41 mouse cellular contexts compared by ENCODE assay signal in genomic region chr9:44058606-44059005, GRCm38 (mm10). TPM values are rescaled to one million over a fixed set of nuclear protein-coding genes. Genes with fewer than 3 reads are reported as not detected.
"Had no signal": no experiment of that assay in that cellular context is flagged by ENCODE, and none has a peak within 500 bp of the region (broad histone marks: within the 10 kb centered on the region; RNA-seq: fewer than 3 reads in every experiment).

No protein-coding gene starts in this region.

- H3K27me3 ChIP-seq: heart, embryonic 15.5 days; hindbrain, embryonic 12.5 days; hindbrain, embryonic 15.5 days; intestine, embryonic 15.5 days had no signal

- H3K36me3 ChIP-seq: heart, embryonic 10.5 days; heart, embryonic 12.5 days; heart, embryonic 13.5 days; heart, embryonic 15.5 days; hindbrain, embryonic 10.5 days; hindbrain, embryonic 12.5 days; hindbrain, embryonic 13.5 days; hindbrain, embryonic 15.5 days; intestine, embryonic 15.5 days; kidney, embryonic 15.5 days had no signal

- H3K4me1 ChIP-seq: heart, embryonic 10.5 days; heart, embryonic 15.5 days; hindbrain, embryonic 10.5 days; hindbrain, embryonic 12.5 days; hindbrain, embryonic 13.5 days; hindbrain, embryonic 15.5 days; intestine, embryonic 15.5 days; kidney, embryonic 15.5 days had no signal

- ATAC-seq: hindbrain, embryonic 16.5 days; hindbrain, postnatal 0 days; inflammation-experienced regulatory T-cells, adult 6 months; intestine, embryonic 15.5 days; intestine, embryonic 16.5 days; intestine, postnatal 0 days had no signal

- H3K4me2 ChIP-seq: heart, embryonic 11.5 days; heart, embryonic 12.5 days; heart, embryonic 13.5 days; heart, embryonic 15.5 days; hindbrain, embryonic 12.5 days; hindbrain, embryonic 13.5 days; hindbrain, embryonic 15.5 days; intestine, embryonic 15.5 days; kidney, embryonic 15.5 days had no signal

- H3K27ac ChIP-seq: heart, embryonic 10.5 days; heart, embryonic 13.5 days; heart, embryonic 15.5 days; hindbrain, embryonic 10.5 days; hindbrain, embryonic 12.5 days; hindbrain, embryonic 13.5 days; hindbrain, embryonic 15.5 days; hindbrain, postnatal 0 days; intestine, embryonic 15.5 days; kidney, embryonic 15.5 days; kidney, postnatal 0 days; layer of hippocampus, adult 2 months; left cerebral cortex, adult 2 months had no signal

- H3K4me3 ChIP-seq: heart, embryonic 10.5 days; heart, embryonic 12.5 days; heart, embryonic 13.5 days; heart, embryonic 15.5 days; hindbrain, embryonic 10.5 days; hindbrain, embryonic 12.5 days; hindbrain, embryonic 13.5 days; hindbrain, embryonic 15.5 days; intestine, embryonic 15.5 days; kidney, embryonic 15.5 days; layer of hippocampus, adult 2 months; left cerebral cortex, adult 2 months had no signal

- H3K9me3 ChIP-seq: heart, embryonic 10.5 days; heart, embryonic 12.5 days; heart, embryonic 13.5 days; heart, embryonic 15.5 days; hindbrain, embryonic 13.5 days; hindbrain, embryonic 15.5 days; intestine, embryonic 15.5 days; kidney, embryonic 15.5 days had no signal

- DNase-seq: heart, postnatal 10 days; heart, postnatal 14 days; heart, postnatal 36 days; heart, postnatal 4 days; kidney, adult 11 months; kidney, adult 18-20 months; kidney, adult 2 months; kidney, adult 8-10 months; kidney, adult 9 months; kidney, postnatal 10 days; kidney, postnatal 14 days; kidney, postnatal 25 days; kidney, postnatal 36 days; kidney, postnatal 4 days; layer of hippocampus, adult 9-11 months; layer of hippocampus, postnatal 36 days had no signal

- H3K9ac ChIP-seq: heart, embryonic 12.5 days; heart, embryonic 13.5 days; heart, embryonic 15.5 days; hindbrain, embryonic 12.5 days; hindbrain, embryonic 13.5 days; hindbrain, embryonic 15.5 days; intestine, embryonic 15.5 days; kidney, embryonic 15.5 days had no signal

RNA-seq across cellular contexts. Expression of gene Thy1, which starts 15.4 kb away (rescaled TPM):
- polyA plus RNA-seq: hindbrain, embryonic 12.5 days had no signal

RNA-seq across cellular contexts. Expression of gene Mfrp, which starts 42.9 kb away (rescaled TPM):
- total RNA-seq: heart, postnatal 10 days; heart, postnatal 14 days; heart, postnatal 25 days; heart, postnatal 36 days; heart, postnatal 4 days; hematopoietic stem cell, adult 5-6 weeks had no signal
- polyA plus RNA-seq: heart, embryonic 12.5 days; heart, embryonic 13.5 days; heart, embryonic 14.5 days; heart, embryonic 15.5 days; heart, embryonic 16.5 days; heart, postnatal 0 days; inflammation-experienced regulatory T-cells, adult 6 months; kidney, embryonic 15.5 days; large intestine, adult 2 months had no signal

RNA-seq across cellular contexts. Expression of gene C1qtnf5, which starts 48.4 kb away (rescaled TPM):
- total RNA-seq: hematopoietic stem cell, adult 5-6 weeks had no signal
- polyA plus RNA-seq: inflammation-experienced regulatory T-cells, adult 6 months had no signal

RNA-seq across cellular contexts. Expression of gene Gm49380, which starts 54.7 kb away (rescaled TPM):
- total RNA-seq: heart, postnatal 4 days; hematopoietic stem cell, adult 5-6 weeks; hindbrain, postnatal 0 days had no signal
- polyA plus RNA-seq: heart, embryonic 11.5 days; heart, embryonic 13.5 days; heart, postnatal 0 days; hindbrain, embryonic 15.5 days; hindbrain, postnatal 0 days; inflammation-experienced regulatory T-cells, adult 6 months; intestine, postnatal 0 days; kidney, adult 2 months; kidney, postnatal 0 days; large intestine, adult 2 months had no signal
